Mouse (Mus musculus) liver, adult 2 months (tissue): ENCODE measurements around the gene Tnip3.

ENCODE experiments used
- CTCF ChIP-seq: fragments of 200-500 bp; IDR thresholded peaks from 2 replicates; pipeline ENCODE4 v1.5.1; 2011; ENCODE audit warnings: low read depth, low read length, control low read depth
- POLR2A ChIP-seq: fragments of 200-500 bp; IDR thresholded peaks from 2 replicates; pipeline ENCODE4 v1.6.1; 2011; ENCODE audit warnings: low read length, control low read depth; ENCODE audit not compliant: insufficient read depth; ENCODE audit errors: extremely low read depth

- no peak for TF ChIP-seq CTCF
- TF ChIP-seq POLR2A: no peak
These were observed 6.2 kb downstream of the Tnip3 start for GRCm38 (mm10) chr6:65531232-65531848.
